Mouse (Mus musculus) left cerebral cortex, adult 6 months (tissue): ENCODE measurements around the gene Car3. TPM values are rescaled to one million over a fixed set of nuclear protein-coding genes. Genes with fewer than 3 reads are reported as not detected.

Source experiments
- long read RNA-seq, 2 experiments: library from polyadenylated mRNA; unstranded; transcript quantifications; one replicate each; pipeline ENCODE4 v2.0.0; 2019 to 2020
- polyA plus RNA-seq: library from polyadenylated mRNA; unstranded; fragments of <200 nt; fragmentation: Nextera tagmentation; gene quantifications from 2 replicates; pipeline ENCODE4 v1.2.3, GENCODE M21; 2021

Car3 gene
- 1.3 and 2.2 TPM in 2 replicates for polyA plus RNA-seq
- long read RNA-seq, experiment 1, partial matches to known transcripts, result 0 of 4 reads
- long read RNA-seq, experiment 1, other reads (novel, unspliced or antisense), result 0 of 4 reads
- long read RNA-seq, experiment 2, partial matches to known transcripts, result 1 of 2 reads
- long read RNA-seq, experiment 2, other reads (novel, unspliced or antisense), result 0 of 2 reads

GRCm38 (mm10) chr3:14863022-14863711, at the start of gene Car3:
Gene Car3, plus strand, starts transcription at chr3:14863512.

GRCm38 (mm10) chr3:14886102-14887098, 23.1 kb downstream of the Car3 start, which contains the start of gene Car2:
Gene Car2, plus strand, starts transcription at chr3:14886273.

Other genes with a start within 250 kb of the Car3 start
- gene Car13, start 221.8 kb upstream of the Car3 start, polyA plus RNA-seq, result 1.5 and 1.8 TPM in 2 replicates
- 0.19 and 0.47 TPM in 2 replicates for gene Car1, start 55.1 kb upstream of the Car3 start, polyA plus RNA-seq
- 198 and 201 TPM in 2 replicates for gene Car2, start 22.8 kb downstream of the Car3 start, polyA plus RNA-seq